Mouse (Mus musculus): ENCODE data around the gene Per1. TPM values are rescaled to one million over a fixed set of nuclear protein-coding genes. Genes with fewer than 3 reads are reported as not detected.

The Per1 gene
- polyA plus RNA-seq (2016; fragmentation: Nextera tagmentation; extraction: Ambion mirVana), result 11.4 and 11.5 TPM in 2 replicates

GRCm38 (mm10) chr11:69094697-69095429, at the start of gene Per1:
TSS of gene Per1 (plus strand) at chr11:69095217.
- peak within 1 kb of the TSS; percentile 57 for H3K4me3 ChIP-seq
- H3K9me3 ChIP-seq, result no peaks in the 10 kb centered on the region
- under 1% methylated on average over 37 of the region's 37 CpGs for WGBS
- peak within 1 kb of the TSS; percentile 63 for H3K9ac ChIP-seq
- peak within 1 kb of the TSS; percentile 83 for H3K27ac ChIP-seq
- H3K36me3 ChIP-seq, result peaks cover 18% of the 10 kb centered on the region
- no peaks in the 10 kb centered on the region for H3K27me3 ChIP-seq
- ATAC-seq (ENCODE audit: insufficient number of reproducible peaks, insufficient read depth, low FRiP score, low TSS enrichment), result peak; percentile 88
- H3K4me2 ChIP-seq (replicated peaks), result peak within 1 kb of the TSS; percentile 81
- H3K4me1 ChIP-seq, result peaks cover 45% of the 10 kb centered on the region

- peaks cover 17% of the 10 kb centered on the region for H3K4me1 ChIP-seq
- no peaks in the 10 kb centered on the region for H3K9me3 ChIP-seq
- H3K27ac ChIP-seq, result peak within 1 kb of the TSS; percentile 83
- WGBS, result under 1% methylated on average over 54 of the region's 54 CpGs
- H3K9ac ChIP-seq, result peak within 1 kb of the TSS; percentile 61
- peak within 1 kb of the TSS; percentile 63 for H3K4me2 ChIP-seq (replicated peaks)
- peak; percentile 79 for ATAC-seq (ENCODE audit: insufficient number of reproducible peaks, insufficient read depth, low FRiP score, low TSS enrichment)
- peaks cover 23% of the 10 kb centered on the region for H3K36me3 ChIP-seq
- no peaks in the 10 kb centered on the region for H3K27me3 ChIP-seq
- peak within 1 kb of the TSS; percentile 62 for H3K4me3 ChIP-seq
Measured at GRCm38 (mm10) chr11:69045531-69046394, 49.3 kb upstream of the Per1 start, which contains the start of gene Aurkb. TSS of gene Aurkb (plus strand) at chr11:69045647.

- peak overlapping the region; percentile 83; the same call in 1 of the 2 replicates for H3K27ac ChIP-seq
- peaks cover 28% of the 10 kb centered on the region for H3K36me3 ChIP-seq
- H3K9ac ChIP-seq, result peak overlapping the region; percentile 61
- no peaks in the 10 kb centered on the region for H3K27me3 ChIP-seq
- peak overlapping the region; percentile 63 for H3K4me2 ChIP-seq (replicated peaks)
- peaks cover 17% of the 10 kb centered on the region for H3K4me1 ChIP-seq
- H3K9me3 ChIP-seq, result no peaks in the 10 kb centered on the region
- no peak for ATAC-seq (ENCODE audit: insufficient number of reproducible peaks, insufficient read depth, low FRiP score, low TSS enrichment)
- peak overlapping the region; percentile 62 for H3K4me3 ChIP-seq
- WGBS, result 13% methylated on average over 9 of the region's 9 CpGs
Measured at GRCm38 (mm10) chr11:69046395-69046774, 48.6 kb upstream of the Per1 start.

GRCm38 (mm10) chr11:69047592-69047991, 47.4 kb upstream of the Per1 start:
- Histone ChIP-seq H3K27me3 (no peaks in the 10 kb centered on the region), H3K4me1 (peaks cover 17% of the 10 kb centered on the region), H3K36me3 (peaks cover 32% of the 10 kb centered on the region), H3K27ac (no peak overlapping the region), H3K9ac (no peak overlapping the region), H3K4me2 (replicated peaks) (peak overlapping the region; percentile 63), H3K4me3 (0 out of 2 replicates have a peak overlapping the region, but pooled peaks have one; percentile 62), H3K9me3 (no peaks in the 10 kb centered on the region)
- WGBS, result 93% methylated on average over 12 of the region's 12 CpGs
- no peak for ATAC-seq (ENCODE audit: insufficient number of reproducible peaks, insufficient read depth, low FRiP score, low TSS enrichment)

- Histone ChIP-seq H3K9me3 (no peaks in the 10 kb centered on the region), H3K4me1 (peaks cover 17% of the 10 kb centered on the region), H3K27ac (no peak overlapping the region), H3K27me3 (no peaks in the 10 kb centered on the region), H3K4me3 (no peak overlapping the region), H3K9ac (no peak overlapping the region), H3K4me2 (replicated peaks) (no peak overlapping the region), H3K36me3 (peaks cover 34% of the 10 kb centered on the region)
- WGBS, result 94% methylated on average over 14 of the region's 14 CpGs
- no peak for ATAC-seq (ENCODE audit: insufficient number of reproducible peaks, insufficient read depth, low FRiP score, low TSS enrichment)
Measured at GRCm38 (mm10) chr11:69048151-69048550, 46.9 kb upstream of the Per1 start.

GRCm38 (mm10) chr11:69050748-69051147, 44.3 kb upstream of the Per1 start:
- H3K4me3 ChIP-seq, result no peak overlapping the region
- no peak overlapping the region for H3K4me2 ChIP-seq (replicated peaks)
- H3K27me3 ChIP-seq, result no peaks in the 10 kb centered on the region
- ATAC-seq (ENCODE audit: insufficient number of reproducible peaks, insufficient read depth, low FRiP score, low TSS enrichment), result no peak
- no peak overlapping the region for H3K27ac ChIP-seq
- peaks cover 17% of the 10 kb centered on the region for H3K4me1 ChIP-seq
- H3K36me3 ChIP-seq, result peaks cover 44% of the 10 kb centered on the region
- no peak overlapping the region for H3K9ac ChIP-seq
- 92% methylated on average over 8 of the region's 8 CpGs for WGBS
- H3K9me3 ChIP-seq, result no peaks in the 10 kb centered on the region

GRCm38 (mm10) chr11:69051771-69052170, 43.2 kb upstream of the Per1 start:
- Histone ChIP-seq H3K36me3 (peaks cover 44% of the 10 kb centered on the region), H3K9me3 (no peaks in the 10 kb centered on the region), H3K9ac (no peak overlapping the region), H3K4me1 (peaks cover 12% of the 10 kb centered on the region), H3K4me3 (no peak overlapping the region), H3K27ac (no peak overlapping the region), H3K4me2 (replicated peaks) (no peak overlapping the region), H3K27me3 (no peaks in the 10 kb centered on the region)
- ATAC-seq (ENCODE audit: insufficient number of reproducible peaks, insufficient read depth, low FRiP score, low TSS enrichment), result no peak
- 84% methylated on average over 4 of the region's 4 CpGs for WGBS

- H3K36me3 ChIP-seq, result peaks cover 44% of the 10 kb centered on the region
- 84% methylated on average over 2 of the region's 2 CpGs for WGBS
- no peak overlapping the region for H3K4me2 ChIP-seq (replicated peaks)
- H3K4me3 ChIP-seq, result no peak overlapping the region
- no peak overlapping the region for H3K27ac ChIP-seq
- H3K27me3 ChIP-seq, result no peaks in the 10 kb centered on the region
- H3K4me1 ChIP-seq, result 0 out of 2 replicates have a peak, but pooled peaks cover 5% of the 10 kb centered on the region
- no peak overlapping the region for H3K9ac ChIP-seq
- H3K9me3 ChIP-seq, result no peaks in the 10 kb centered on the region
- ATAC-seq (ENCODE audit: insufficient number of reproducible peaks, insufficient read depth, low FRiP score, low TSS enrichment), result no peak
Measured at GRCm38 (mm10) chr11:69052824-69053421, 42.1 kb upstream of the Per1 start.

GRCm38 (mm10) chr11:69053848-69054247, 41.2 kb upstream of the Per1 start:
- H3K9me3 ChIP-seq, result no peaks in the 10 kb centered on the region
- no peak overlapping the region for H3K4me2 ChIP-seq (replicated peaks)
- 80% methylated on average over 3 of the region's 3 CpGs for WGBS
- H3K9ac ChIP-seq, result no peak overlapping the region
- ATAC-seq (ENCODE audit: insufficient number of reproducible peaks, insufficient read depth, low FRiP score, low TSS enrichment), result no peak
- H3K36me3 ChIP-seq, result peaks cover 38% of the 10 kb centered on the region
- 0 out of 2 replicates have a peak, but pooled peaks cover 6% of the 10 kb centered on the region for H3K4me1 ChIP-seq
- no peaks in the 10 kb centered on the region for H3K27me3 ChIP-seq
- H3K4me3 ChIP-seq, result no peak overlapping the region
- H3K27ac ChIP-seq, result no peak overlapping the region

- 74% methylated on average over 2 of the region's 2 CpGs for WGBS
- peak overlapping the region; percentile 96 for H3K4me2 ChIP-seq (replicated peaks)
- H3K36me3 ChIP-seq, result peaks cover 9% of the 10 kb centered on the region; the same call in 1 of the 2 replicates
- ATAC-seq (ENCODE audit: insufficient number of reproducible peaks, insufficient read depth, low FRiP score, low TSS enrichment), result no peak
- peak overlapping the region; percentile 64; the same call in 1 of the 2 replicates for H3K9ac ChIP-seq
- peaks cover 19% of the 10 kb centered on the region for H3K4me1 ChIP-seq
- H3K9me3 ChIP-seq, result no peaks in the 10 kb centered on the region
- no peaks in the 10 kb centered on the region for H3K27me3 ChIP-seq
- no peak overlapping the region for H3K27ac ChIP-seq
- H3K4me3 ChIP-seq, result peak overlapping the region; percentile 87
Measured at GRCm38 (mm10) chr11:69058265-69058664, 36.8 kb upstream of the Per1 start.

- H3K4me2 ChIP-seq (replicated peaks), result peak overlapping the region; percentile 96
- H3K4me3 ChIP-seq, result peak overlapping the region; percentile 87
- peak overlapping the region; percentile 64 for H3K9ac ChIP-seq
- no peaks in the 10 kb centered on the region for H3K9me3 ChIP-seq
- ATAC-seq (ENCODE audit: insufficient number of reproducible peaks, insufficient read depth, low FRiP score, low TSS enrichment), result peak; percentile 2; the same call in 1 of the 2 replicates
- H3K4me1 ChIP-seq, result peaks cover 19% of the 10 kb centered on the region
- WGBS, result 2% methylated on average over 19 of the region's 19 CpGs
- H3K27ac ChIP-seq, result peak overlapping the region; percentile 66
- peaks cover 5% of the 10 kb centered on the region; the same call in 1 of the 2 replicates for H3K36me3 ChIP-seq
- no peaks in the 10 kb centered on the region for H3K27me3 ChIP-seq
Measured at GRCm38 (mm10) chr11:69058729-69059356, 36.2 kb upstream of the Per1 start.
